Mouse (Mus musculus) heart, postnatal 0 days (tissue): ENCODE data around the gene Wdr63.

ENCODE experiments used
- CTCF ChIP-seq: IDR thresholded peaks from 2 replicates; pipeline ENCODE4 v1.5.1; 2016; ENCODE audit warnings: antibody characterized with exemption, control low read depth, low read depth
- EP300 ChIP-seq: IDR thresholded peaks from 2 replicates; pipeline ENCODE4 v1.6.1; 2016; ENCODE audit warnings: antibody characterized with exemption, low read depth

GRCm38 (mm10) chr3:146145501-146145900, 37.6 kb upstream of the Wdr63 start:
- TF ChIP-seq CTCF (no peak), EP300 (no peak)
